Comparison of ENCODE assay signal across 12 mouse cellular contexts in genomic region chr3:89624814-89625445, GRCm38 (mm10).
DNase-seq lines count a peak whose midpoint lies in the region; ATAC-seq lines count a peak whose summit lies in the region.
"Had no signal": no experiment of that assay in that cellular context is flagged by ENCODE, and none has a peak within 500 bp of the region (broad histone marks: within the 10 kb centered on the region; RNA-seq: fewer than 3 reads in every experiment).

No protein-coding gene starts in this region.

- H3K27me3 ChIP-seq in megakaryocyte, embryonic 14.5 days (replicated peaks): peaks cover 56% of the 10 kb centered on the region
- no peaks in the 10 kb centered on the region for H3K27me3 ChIP-seq in forebrain, embryonic 13.5 days
- no peaks in the 10 kb centered on the region for H3K27me3 ChIP-seq in hindbrain, embryonic 13.5 days
- H3K27me3 ChIP-seq in neural tube, embryonic 15.5 days (replicated peaks): no peaks in the 10 kb centered on the region
- H3K27me3 ChIP-seq: embryonic facial prominence, embryonic 15.5 days had no signal

- H3K36me3 ChIP-seq in megakaryocyte, embryonic 14.5 days (replicated peaks; ENCODE audit: low read length): no peaks in the 10 kb centered on the region
- H3K36me3 ChIP-seq in forebrain, embryonic 13.5 days (ENCODE audit: poor library complexity, severe bottlenecking): no peaks in the 10 kb centered on the region
- no peaks in the 10 kb centered on the region for H3K36me3 ChIP-seq in hindbrain, embryonic 13.5 days
- no peaks in the 10 kb centered on the region for H3K36me3 ChIP-seq in neural tube, embryonic 15.5 days
- H3K36me3 ChIP-seq: embryonic facial prominence, embryonic 15.5 days; liver, embryonic 15.5 days had no signal

- no peak for ATAC-seq in megakaryocyte, adult 5-6 weeks (ENCODE audit: poor library complexity, severe bottlenecking)
- ATAC-seq in forebrain, embryonic 13.5 days: peak; percentile 41
- no peak for ATAC-seq in hindbrain, embryonic 13.5 days (ENCODE audit: low FRiP score)
- no peak for ATAC-seq in neural tube, embryonic 15.5 days (ENCODE audit: low FRiP score)
- ATAC-seq: activated CD4-positive, CD25-positive, alpha-beta regulatory T cell, adult 4 months; CD4-positive, CD25-positive, alpha-beta regulatory T cell, adult 4 months had no signal

- no peak for DNase-seq in heart, postnatal 14 days
- no peak for DNase-seq in spleen, postnatal 4 days (ENCODE audit: low spot score in 2 of 2)
- DNase-seq: right cerebral cortex, postnatal 14 days had no signal

- no peaks in the 10 kb centered on the region for H3K4me1 ChIP-seq in megakaryocyte, embryonic 14.5 days
- peaks cover 63% of the 10 kb centered on the region for H3K4me1 ChIP-seq in forebrain, embryonic 13.5 days
- H3K4me1 ChIP-seq in hindbrain, embryonic 13.5 days (replicated peaks): peaks cover 56% of the 10 kb centered on the region
- peaks cover 28% of the 10 kb centered on the region for H3K4me1 ChIP-seq in neural tube, embryonic 15.5 days
- H3K4me1 ChIP-seq: embryonic facial prominence, embryonic 15.5 days; liver, embryonic 15.5 days had no signal

- H3K9ac ChIP-seq in forebrain, embryonic 13.5 days: no peak overlapping the region
- H3K9ac ChIP-seq in hindbrain, embryonic 13.5 days: no peak overlapping the region; the same call in 1 of the 2 replicates
- H3K9ac ChIP-seq in neural tube, embryonic 15.5 days (replicated peaks): no peak overlapping the region
- H3K9ac ChIP-seq: embryonic facial prominence, embryonic 15.5 days; liver, embryonic 15.5 days had no signal

- no peaks in the 10 kb centered on the region for H3K9me3 ChIP-seq in megakaryocyte, embryonic 14.5 days
- no peaks in the 10 kb centered on the region for H3K9me3 ChIP-seq in forebrain, embryonic 13.5 days (replicated peaks)
- no peaks in the 10 kb centered on the region for H3K9me3 ChIP-seq in hindbrain, embryonic 13.5 days
- no peaks in the 10 kb centered on the region for H3K9me3 ChIP-seq in neural tube, embryonic 15.5 days (replicated peaks)
- H3K9me3 ChIP-seq: embryonic facial prominence, embryonic 15.5 days; liver, embryonic 15.5 days had no signal

- no peak overlapping the region for H3K4me2 ChIP-seq in forebrain, embryonic 13.5 days
- H3K4me2 ChIP-seq in hindbrain, embryonic 13.5 days: no peak overlapping the region
- no peak overlapping the region for H3K4me2 ChIP-seq in neural tube, embryonic 15.5 days
- H3K4me2 ChIP-seq: embryonic facial prominence, embryonic 15.5 days; liver, embryonic 15.5 days had no signal

- peak overlapping the region; percentile 82 for H3K27ac ChIP-seq in forebrain, embryonic 13.5 days
- peak overlapping the region; percentile 72 for H3K27ac ChIP-seq in hindbrain, embryonic 13.5 days
- 0 out of 2 replicates have a peak overlapping the region, but pooled peaks have one; percentile 28 for H3K27ac ChIP-seq in neural tube, embryonic 15.5 days (replicated peaks)
- H3K27ac ChIP-seq: embryonic facial prominence, embryonic 15.5 days; liver, embryonic 15.5 days had no signal

- intact Hi-C loops in heart, postnatal 14 days (cut with DNase I): no loop called here

- WGBS in forebrain, embryonic 13.5 days: 49% methylated on average over 5 of the region's 5 CpGs
- WGBS in hindbrain, embryonic 13.5 days: 70% methylated on average over 5 of the region's 5 CpGs
- WGBS in neural tube, embryonic 15.5 days: 53% methylated on average over 5 of the region's 5 CpGs

- peak overlapping the region; percentile 52 for H3K4me3 ChIP-seq in megakaryocyte, embryonic 14.5 days (replicated peaks)
- H3K4me3 ChIP-seq in forebrain, embryonic 13.5 days: no peak overlapping the region
- no peak overlapping the region for H3K4me3 ChIP-seq in hindbrain, embryonic 13.5 days
- H3K4me3 ChIP-seq in neural tube, embryonic 15.5 days (replicated peaks): no peak overlapping the region
- H3K4me3 ChIP-seq: embryonic facial prominence, embryonic 15.5 days; liver, embryonic 15.5 days had no signal

Comparison
In these comparisons a context has a peak if more than half of its experiments do, and no peak if none do; other contexts are left out.
1. H3K27ac ChIP-seq: peak in every context shown above with its lines; median percentile 82 in forebrain, embryonic 13.5 days; 72 in hindbrain, embryonic 13.5 days; 28 in neural tube, embryonic 15.5 days.